Mouse (Mus musculus): ENCODE results near the gene Ubd. TPM values are rescaled to one million over a fixed set of nuclear protein-coding genes. Genes with fewer than 3 reads are reported as not detected.

The Ubd gene
- total RNA-seq, 4 experiments from 2014 or later: not detected

Other genes with a start within 250 kb of the Ubd start
- 10 to 100 TPM; 53.7 to 69.7 (median 62.4) TPM for gene Ppp1r11, start 242.2 kb upstream of the Ubd start, total RNA-seq (2022)
- 10 to 100 TPM; 17.7 to 22.3 (median 20.0) TPM for gene Znrd1, start 235.3 kb upstream of the Ubd start, total RNA-seq (2022)
- gene Znrd1as, start 235.3 kb upstream of the Ubd start, total RNA-seq (2022): 10 to 100 TPM; 17.9 to 22.6 (median 20.6) TPM
- gene 2410137M14Rik, start 212.7 kb upstream of the Ubd start, total RNA-seq (2022): not detected
- not detected for gene H2-M5, start 204.4 kb upstream of the Ubd start, total RNA-seq (2022)
- under 1 TPM in 3 of 4 experiments, not detected in 1; 0.12 to 0.38 (median 0.27) TPM for gene Zfp57, start 192.7 kb upstream of the Ubd start, total RNA-seq (2022)
- not detected for gene Mog, start 170.5 kb upstream of the Ubd start, total RNA-seq (2022)
- gene Gabbr1, start 147.9 kb upstream of the Ubd start, total RNA-seq (2022): 1 to 10 TPM; 3.1 to 6.8 (median 6.4) TPM
- gene Olfr90, start 105.4 kb upstream of the Ubd start, total RNA-seq (2022): not detected
- gene Olfr91, start 95.6 kb upstream of the Ubd start, total RNA-seq (2022): not detected
- not detected for gene Olfr92, start 73.8 kb upstream of the Ubd start, total RNA-seq (2022)
- not detected for gene Olfr93, start 32.4 kb upstream of the Ubd start, total RNA-seq (2022)
- gene Olfr94, start 7.1 kb downstream of the Ubd start, total RNA-seq (2022): not detected
- not detected for gene Olfr95, start 19.2 kb downstream of the Ubd start, total RNA-seq (2022)
- gene Olfr96, start 26.3 kb downstream of the Ubd start, total RNA-seq (2022): not detected
- not detected for gene Olfr97, start 43.4 kb downstream of the Ubd start, total RNA-seq (2022)
- not detected for gene Olfr98, start 69.9 kb downstream of the Ubd start, total RNA-seq (2022)
- gene H2-M3, start 76.3 kb downstream of the Ubd start, total RNA-seq (2022): 1 to 10 TPM in 2 of 4 experiments, under 1 TPM in 2; 0.36 to 1.6 (median 0.90) TPM
- gene Olfr99, start 89.6 kb downstream of the Ubd start, total RNA-seq (2022): not detected
- not detected for gene Olfr101, start 110.4 kb downstream of the Ubd start, total RNA-seq (2022)
- not detected for gene Olfr102, start 123.2 kb downstream of the Ubd start, total RNA-seq (2022)
- gene Olfr103, start 145.8 kb downstream of the Ubd start, total RNA-seq (2022): not detected
- gene Olfr104-ps, start 165.7 kb downstream of the Ubd start, total RNA-seq (2022): not detected
- not detected for gene Olfr105-ps, start 185.1 kb downstream of the Ubd start, total RNA-seq (2022)
- not detected for gene Olfr106-ps, start 196.5 kb downstream of the Ubd start, total RNA-seq (2022)
- not detected for gene Olfr107, start 205.3 kb downstream of the Ubd start, total RNA-seq (2022)